Mouse (Mus musculus) thymus, postnatal 14 days (tissue): ENCODE results near the gene Vmn1r159.
"Not testable (repeated sequence)": the region's sequence is repeated elsewhere in the genome, so short reads cannot be mapped to it uniquely, and the experiment has no call there.

Experiments
- DNase-seq: peaks from one replicate; pipeline ENCODE4 v3.0.0; 2021

The Vmn1r159 gene

DNA sequence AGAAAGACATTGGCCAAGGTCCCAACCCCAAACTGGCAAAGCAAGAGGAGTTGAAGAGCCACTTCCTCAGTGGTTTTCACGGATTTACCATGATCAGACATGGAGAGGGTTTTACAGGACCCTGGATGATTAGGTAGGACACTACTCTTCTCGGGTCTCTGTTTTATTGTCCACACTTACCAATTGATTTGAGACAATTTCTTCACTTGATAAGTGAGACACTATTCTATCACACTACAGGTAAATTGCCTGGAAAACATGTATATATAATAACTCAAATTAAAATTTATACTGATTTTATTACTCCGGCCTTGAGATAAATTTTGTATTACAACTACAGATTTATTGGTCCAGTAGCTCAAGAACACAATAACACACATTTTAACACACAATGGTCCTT, at the start of gene Vmn1r159:
Vmn1r159 (minus strand) TSS at position 101 of the 400 bp plus-strand sequence.
- DNase-seq = not testable (repeated sequence)

DNA sequence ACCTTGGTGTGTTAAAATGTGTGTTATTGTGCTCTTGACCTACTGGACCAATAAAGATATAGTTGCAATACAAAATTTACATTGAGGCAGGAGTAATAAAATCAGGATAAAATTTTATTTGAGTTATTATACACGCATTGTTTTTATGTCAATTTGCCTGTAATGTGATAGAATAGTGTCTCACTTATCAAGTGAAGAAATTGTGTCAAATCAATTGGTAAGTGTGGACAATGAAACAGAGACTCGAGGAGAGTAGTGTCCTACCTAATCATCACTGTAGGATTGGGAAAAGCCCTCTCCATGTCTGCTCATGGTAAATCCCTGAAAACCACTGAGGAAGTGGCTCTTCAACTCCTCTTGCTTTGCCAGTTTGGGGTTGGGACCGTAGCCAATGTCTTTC, 27.5 kb upstream of the Vmn1r159 start, which contains the start of gene Vmn1r160:
Vmn1r160 (plus strand) TSS at position 301 of the 400 bp plus-strand sequence.
- DNase-seq = not testable (repeated sequence)
